Mouse (Mus musculus) thymus, postnatal 0 days (tissue): Measurements from ENCODE around the gene Spin2f. TPM values are rescaled to one million over a fixed set of nuclear protein-coding genes. Genes with fewer than 3 reads are reported as not detected.
"Not testable (repeated sequence)": the region's sequence is repeated elsewhere in the genome, so short reads cannot be mapped to it uniquely, and the experiment has no call there.

Experiments
- DNase-seq: peaks from one replicate; pipeline ENCODE4 v3.0.0-alpha.2; 2015; ENCODE audit warnings: low spot score
- polyA plus RNA-seq: library from polyadenylated mRNA; unstranded; fragments of >200 nt; fragmentation: Nextera tagmentation; extraction: Ambion mirVana; gene quantifications from 2 replicates; pipeline ENCODE4 v1.2.1, GENCODE M21; 2015

Spin2f gene
- not detected in 2 replicates for polyA plus RNA-seq

GRCm38 (mm10) chrX:31253594-31253993 is at the start of gene Spin2f:
TSS of gene Spin2f (plus strand) at chrX:31253894.
- not testable (repeated sequence) for DNase-seq

- DNase-seq, result not testable (repeated sequence)
These were observed 41.6 kb upstream of the Spin2f start for GRCm38 (mm10) chrX:31212136-31212535.

- DNase-seq, result not testable (repeated sequence)
These were observed 30.2 kb upstream of the Spin2f start for GRCm38 (mm10) chrX:31223536-31223935.

- not testable (repeated sequence) for DNase-seq
These were observed 18.6 kb upstream of the Spin2f start for GRCm38 (mm10) chrX:31235088-31235487.

GRCm38 (mm10) chrX:31241754-31242153 is 11.9 kb upstream of the Spin2f start:
- DNase-seq, result not testable (repeated sequence)

Other genes with a start within 250 kb of the Spin2f start
- gene Btbd35f29, start 136.2 kb upstream of the Spin2f start, polyA plus RNA-seq, result not detected in 2 replicates
- not detected in 2 replicates for gene Btbd35f26, start 82.6 kb downstream of the Spin2f start, polyA plus RNA-seq
- gene Btbd35f19, start 130.0 kb downstream of the Spin2f start, polyA plus RNA-seq, result not detected in 2 replicates